Mouse (Mus musculus) embryonic facial prominence, embryonic 10.5 days (tissue): ENCODE measurements around the gene Rpl27a. TPM values are rescaled to one million over a fixed set of nuclear protein-coding genes. Genes with fewer than 3 reads are reported as not detected.

ENCODE experiments used
- DNase-seq: peaks from one replicate; pipeline ENCODE4 v3.0.0-alpha.2; 2017; ENCODE audit warnings: low spot score
- H3K27ac ChIP-seq: fragments of 300-500 bp; sonication (generic); replicated peaks from 2 replicates; pipeline ENCODE4 v1.5.1; 2016; ENCODE audit warnings: mild to moderate bottlenecking
- H3K27me3 ChIP-seq: fragments of 300-500 bp; sonication (generic); replicated peaks from 2 replicates; pipeline ENCODE4 v1.6.1; 2016; ENCODE audit warnings: low read depth, mild to moderate bottlenecking; ENCODE audit not compliant: poor library complexity, severe bottlenecking
- H3K36me3 ChIP-seq: fragments of 300-500 bp; sonication (generic); replicated peaks from 2 replicates; pipeline ENCODE4 v1.6.1; 2016; ENCODE audit warnings: mild to moderate bottlenecking, moderate library complexity
- H3K4me1 ChIP-seq: fragments of 300-500 bp; sonication (generic); 2 replicates; pipeline ENCODE4 v1.6.1; 2016
- H3K4me3 ChIP-seq: fragments of 300-500 bp; sonication (generic); 2 replicates; pipeline ENCODE4 v1.5.1; 2016; ENCODE audit warnings: mild to moderate bottlenecking, moderate library complexity
- H3K9me3 ChIP-seq: fragments of 300-500 bp; sonication (generic); 2 replicates; pipeline ENCODE4 v1.6.1; 2016; ENCODE audit warnings: mild to moderate bottlenecking
- WGBS: fragments of 180-500 bp; shearing (Covaris S2); methylation state at CpG from one replicate; pipeline ENCODE4 v1.1.7; 2016; 5-methylcytosine and 5-hydroxymethylcytosine counted together
- polyA plus RNA-seq: library from polyadenylated mRNA; unstranded; fragments of >200 nt; fragmentation: Nextera tagmentation; extraction: Ambion mirVana; gene quantifications from 2 replicates; pipeline ENCODE4 v1.2.1, GENCODE M21; 2016

Rpl27a gene
- polyA plus RNA-seq, 1 experiment from 2014 or later: 132 TPM

- WGBS: 27% methylated on average over 3 of the region's 3 CpGs
- Histone ChIP-seq H3K9me3 (no peaks in the 10 kb centered on the region), H3K27me3 (no peaks in the 10 kb centered on the region), H3K27ac (no peak overlapping the region), H3K4me3 (no peak overlapping the region), H3K4me1 (no peaks in the 10 kb centered on the region), H3K36me3 (peaks cover 90% of the 10 kb centered on the region)
- DNase-seq: peak; percentile 69
Observed at GRCm38 (mm10) chr7:109528356-109528755, 9.4 kb downstream of the Rpl27a start.

DNA sequence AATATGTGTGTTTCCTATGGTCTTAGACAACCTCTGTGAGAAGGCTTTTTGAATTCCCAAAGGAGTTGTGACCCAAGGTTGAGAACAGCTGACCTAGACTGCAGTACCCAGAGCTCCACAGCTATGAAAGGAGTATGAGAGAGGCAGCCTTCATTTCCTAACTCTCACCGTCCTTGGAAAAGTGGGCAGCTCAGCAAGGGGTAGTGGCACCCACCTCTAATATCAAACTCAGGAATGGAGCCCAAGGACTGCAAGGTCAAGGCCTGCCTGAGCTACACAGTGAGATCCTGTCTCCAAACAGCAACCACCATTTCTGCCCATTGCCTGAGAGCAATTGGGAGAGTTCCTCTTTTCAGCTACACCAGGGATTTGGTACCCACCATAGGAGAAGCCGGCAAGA, 10.8 kb downstream of the Rpl27a start:
- Histone ChIP-seq H3K36me3 (peaks cover 89% of the 10 kb centered on the region), H3K27me3 (no peaks in the 10 kb centered on the region), H3K9me3 (no peaks in the 10 kb centered on the region), H3K27ac (no peak overlapping the region), H3K4me1 (no peaks in the 10 kb centered on the region), H3K4me3 (no peak overlapping the region)
- WGBS: 89% methylated on average over 2 of the region's 2 CpGs
- DNase-seq: no peak

GRCm38 (mm10) chr7:109531501-109531900, 12.6 kb downstream of the Rpl27a start:
- H3K36me3 ChIP-seq: peaks cover 88% of the 10 kb centered on the region
- H3K27me3 ChIP-seq: no peaks in the 10 kb centered on the region
- H3K9me3 ChIP-seq: no peaks in the 10 kb centered on the region
- no peaks in the 10 kb centered on the region for H3K4me1 ChIP-seq
- WGBS: 87% methylated on average over 5 of the region's 5 CpGs
- no peak overlapping the region for H3K4me3 ChIP-seq
- H3K27ac ChIP-seq: no peak overlapping the region
- no peak for DNase-seq

DNA sequence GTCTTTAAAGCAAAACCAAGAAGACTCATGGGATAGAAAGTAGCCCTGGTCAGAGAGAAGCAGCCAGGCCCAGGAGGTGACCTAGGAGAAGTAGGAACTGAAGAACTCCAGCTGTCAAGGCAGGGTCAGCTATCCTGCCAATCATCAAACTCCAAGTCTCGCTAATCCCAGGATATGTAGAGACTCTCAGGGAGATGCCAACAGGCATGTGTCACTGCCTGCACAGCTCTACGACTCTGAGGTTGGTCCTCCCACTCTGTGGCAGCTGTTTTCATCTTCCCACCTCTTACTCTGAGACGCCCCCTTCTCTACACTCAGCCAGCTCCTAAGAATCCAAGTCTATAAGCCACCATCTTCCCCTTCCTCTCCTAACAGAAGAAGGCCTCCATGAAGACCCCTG, 13.7 kb downstream of the Rpl27a start:
- peaks cover 86% of the 10 kb centered on the region for H3K36me3 ChIP-seq

GRCm38 (mm10) chr7:109533129-109533528, 14.2 kb downstream of the Rpl27a start:
- Histone ChIP-seq H3K4me1 (no peaks in the 10 kb centered on the region), H3K4me3 (no peak overlapping the region), H3K27ac (no peak overlapping the region), H3K9me3 (no peaks in the 10 kb centered on the region), H3K27me3 (no peaks in the 10 kb centered on the region), H3K36me3 (peaks cover 86% of the 10 kb centered on the region)
- no peak for DNase-seq
- 83% methylated on average over 4 of the region's 4 CpGs for WGBS

More for the DNA sequence above, 13.7 kb downstream of the Rpl27a start:
- WGBS: 79% methylated on average over 3 of the region's 3 CpGs
- Histone ChIP-seq H3K9me3 (no peaks in the 10 kb centered on the region), H3K27me3 (no peaks in the 10 kb centered on the region), H3K27ac (no peak overlapping the region), H3K4me3 (no peak overlapping the region), H3K4me1 (no peaks in the 10 kb centered on the region)
- DNase-seq: no peak

DNA sequence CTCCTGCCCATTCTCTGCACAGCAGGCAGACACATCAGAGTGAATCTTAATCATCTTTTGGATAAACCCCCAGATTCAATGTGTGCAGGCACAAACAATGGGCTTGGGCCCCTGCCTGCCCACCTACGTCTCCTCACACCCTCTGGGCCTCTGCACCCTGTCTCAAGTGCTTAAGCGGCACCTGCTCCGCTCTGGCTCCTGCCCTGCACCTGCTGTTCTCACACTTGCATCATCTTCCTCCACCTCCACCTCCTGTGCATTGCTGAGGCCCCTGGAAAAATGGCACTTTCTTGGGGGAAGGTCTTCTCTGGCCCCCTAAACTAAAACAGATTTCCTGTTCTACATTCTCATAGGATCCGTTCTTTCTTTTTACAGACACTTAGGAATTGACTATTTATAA, 14.9 kb downstream of the Rpl27a start:
- Histone ChIP-seq H3K36me3 (peaks cover 85% of the 10 kb centered on the region), H3K4me3 (no peak overlapping the region), H3K27me3 (no peaks in the 10 kb centered on the region), H3K27ac (no peak overlapping the region), H3K9me3 (no peaks in the 10 kb centered on the region), H3K4me1 (no peaks in the 10 kb centered on the region)
- WGBS: 87% methylated on average over 4 of the region's 4 CpGs
- no peak for DNase-seq

- Histone ChIP-seq H3K27me3 (no peaks in the 10 kb centered on the region), H3K4me1 (no peaks in the 10 kb centered on the region), H3K27ac (no peak overlapping the region), H3K36me3 (peaks cover 91% of the 10 kb centered on the region), H3K4me3 (no peak overlapping the region), H3K9me3 (no peaks in the 10 kb centered on the region)
- no peak for DNase-seq
- WGBS: 96% methylated on average over 3 of the region's 3 CpGs
Observed at GRCm38 (mm10) chr7:109534921-109535320, 16.0 kb downstream of the Rpl27a start.

GRCm38 (mm10) chr7:109536451-109536946, 17.6 kb downstream of the Rpl27a start:
- H3K4me3 ChIP-seq: no peak overlapping the region
- H3K4me1 ChIP-seq: no peaks in the 10 kb centered on the region
- H3K27me3 ChIP-seq: no peaks in the 10 kb centered on the region
- DNase-seq: no peak
- no peak overlapping the region for H3K27ac ChIP-seq
- WGBS: 65% methylated on average over 4 of the region's 4 CpGs
- H3K9me3 ChIP-seq: no peaks in the 10 kb centered on the region
- peaks cover 88% of the 10 kb centered on the region for H3K36me3 ChIP-seq

- H3K27ac ChIP-seq: no peak overlapping the region
- no peak for DNase-seq
- H3K4me3 ChIP-seq: no peak overlapping the region
- no peaks in the 10 kb centered on the region for H3K27me3 ChIP-seq
- no peaks in the 10 kb centered on the region for H3K4me1 ChIP-seq
- peaks cover 89% of the 10 kb centered on the region for H3K36me3 ChIP-seq
- no peaks in the 10 kb centered on the region for H3K9me3 ChIP-seq
Observed at GRCm38 (mm10) chr7:109540902-109541301, 22.0 kb downstream of the Rpl27a start.

DNA sequence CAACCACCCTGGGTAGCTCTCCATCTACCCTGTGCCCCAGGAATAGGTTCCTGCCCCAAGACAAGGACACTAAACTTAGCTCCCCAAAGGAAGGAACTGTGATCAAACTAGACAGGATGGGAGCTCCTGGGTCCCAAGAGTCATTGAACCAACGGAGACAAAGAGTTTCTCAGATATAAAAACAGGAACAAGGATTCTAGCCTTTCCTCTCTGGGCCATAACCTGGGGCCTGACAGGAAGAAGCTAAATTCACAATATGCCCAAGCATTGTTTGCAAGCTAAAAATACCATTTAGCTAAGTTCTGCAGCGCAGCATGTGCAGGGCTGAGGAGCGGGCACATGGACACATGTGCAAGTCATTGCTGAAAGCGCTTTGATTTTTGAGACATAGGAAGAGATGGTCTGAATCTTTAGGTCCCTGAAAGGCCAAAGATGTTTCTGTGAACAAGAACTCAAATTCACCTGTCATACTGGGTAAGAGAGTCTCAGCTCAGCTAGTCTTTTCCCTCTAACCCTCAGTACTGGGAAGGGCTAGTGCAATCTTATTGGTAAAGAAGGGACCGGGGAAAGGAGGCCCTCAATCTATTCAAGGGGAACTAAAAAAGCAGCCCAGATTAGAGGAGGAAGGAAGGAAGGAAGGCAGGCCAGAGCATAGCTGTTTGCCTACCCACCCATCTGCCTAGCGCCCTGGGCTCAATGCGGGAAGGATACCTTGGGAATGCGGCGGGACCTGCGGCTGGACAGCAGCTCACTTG, 22.8 kb downstream of the Rpl27a start:
- 91% methylated on average over 10 of the region's 10 CpGs for WGBS
- peaks cover 86% of the 10 kb centered on the region for H3K36me3 ChIP-seq
- H3K4me1 ChIP-seq: no peaks in the 10 kb centered on the region
- H3K9me3 ChIP-seq: no peaks in the 10 kb centered on the region
- no peak overlapping the region for H3K4me3 ChIP-seq
- no peaks in the 10 kb centered on the region for H3K27me3 ChIP-seq
- H3K27ac ChIP-seq: no peak overlapping the region
- no peak for DNase-seq

GRCm38 (mm10) chr7:109542364-109542628, 23.3 kb downstream of the Rpl27a start:
- H3K36me3 ChIP-seq: peaks cover 84% of the 10 kb centered on the region
- no peak overlapping the region for H3K27ac ChIP-seq
- 92% methylated on average over 3 of the region's 3 CpGs for WGBS

DNA sequence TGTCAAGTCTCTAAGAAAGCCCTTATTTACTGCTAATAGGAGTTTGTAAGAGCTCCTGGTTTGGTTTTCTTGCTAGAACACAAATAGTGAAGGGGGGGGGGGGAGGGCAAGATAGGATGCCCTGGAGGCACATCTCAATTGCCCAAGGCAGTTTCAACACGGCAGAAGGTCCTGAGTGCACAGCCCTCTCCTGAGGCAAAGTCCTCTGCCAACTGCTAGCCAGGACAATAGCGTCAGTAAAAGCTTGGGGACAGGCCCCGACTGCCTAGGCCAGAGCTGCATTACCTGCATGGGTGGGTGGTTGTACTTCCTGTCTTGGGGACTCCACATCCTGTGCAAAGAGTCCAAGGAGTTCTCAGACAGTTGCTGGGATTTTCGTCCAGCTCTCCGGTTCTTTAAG, 25.8 kb downstream of the Rpl27a start:
- Histone ChIP-seq H3K27me3 (no peaks in the 10 kb centered on the region), H3K4me3 (no peak overlapping the region), H3K36me3 (peaks cover 86% of the 10 kb centered on the region), H3K27ac (no peak overlapping the region), H3K4me1 (no peaks in the 10 kb centered on the region), H3K9me3 (no peaks in the 10 kb centered on the region)
- DNase-seq: no peak
- 77% methylated on average over 5 of the region's 5 CpGs for WGBS

More at GRCm38 (mm10) chr7:109542364-109542628, 23.3 kb downstream of the Rpl27a start:
- DNase-seq: no peak
- no peaks in the 10 kb centered on the region for H3K9me3 ChIP-seq
- H3K27me3 ChIP-seq: no peaks in the 10 kb centered on the region
- no peaks in the 10 kb centered on the region for H3K4me1 ChIP-seq
- H3K4me3 ChIP-seq: no peak overlapping the region

DNA sequence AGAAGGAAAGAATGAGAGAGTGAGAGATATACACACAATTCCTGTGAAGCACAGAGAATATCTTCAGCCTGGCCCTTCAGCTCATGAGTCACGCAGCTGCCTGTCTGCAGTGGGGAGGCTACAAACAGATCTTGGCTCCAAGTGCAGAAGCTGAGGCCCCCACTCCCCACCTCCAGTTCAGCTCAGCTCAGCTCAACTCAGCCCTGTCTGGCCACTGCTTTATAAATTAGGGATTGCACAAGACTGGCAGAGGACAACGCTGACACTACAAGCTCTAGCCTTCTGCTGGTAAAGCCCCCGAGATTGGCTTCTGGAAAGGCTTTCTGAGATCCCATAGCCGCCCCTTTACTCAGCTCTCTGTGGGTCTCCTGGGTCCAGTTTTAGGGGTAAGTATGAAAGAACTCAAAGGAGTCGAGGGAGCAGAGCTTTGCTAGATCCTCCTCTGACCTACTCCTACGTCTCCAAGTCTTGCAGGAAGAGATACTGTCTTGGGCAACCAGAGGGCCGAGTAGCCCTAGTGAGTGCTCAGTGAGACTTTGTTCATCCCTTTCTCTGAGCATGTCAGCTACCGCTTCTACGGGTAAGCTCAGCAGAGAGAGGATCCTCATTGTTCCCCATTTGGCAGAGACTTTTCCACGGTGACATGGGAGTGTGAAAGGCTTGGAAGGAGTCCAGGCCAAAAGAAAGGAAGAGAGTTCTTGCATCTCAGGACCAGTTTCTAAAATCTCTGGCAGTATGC, 26.5 kb downstream of the Rpl27a start:
- no peak overlapping the region for H3K27ac ChIP-seq
- H3K4me3 ChIP-seq: no peak overlapping the region
- WGBS: 86% methylated on average over 10 of the region's 10 CpGs
- H3K4me1 ChIP-seq: no peaks in the 10 kb centered on the region
- no peaks in the 10 kb centered on the region for H3K27me3 ChIP-seq
- H3K9me3 ChIP-seq: no peaks in the 10 kb centered on the region
- no peak for DNase-seq
- H3K36me3 ChIP-seq: peaks cover 87% of the 10 kb centered on the region
